Mouse (Mus musculus): ENCODE results near the gene Tmprss13. TPM values are rescaled to one million over a fixed set of nuclear protein-coding genes. Genes with fewer than 3 reads are reported as not detected.

The Tmprss13 gene
- polyA plus RNA-seq (2012; rRNA removed; ENCODE audit: low replicate concordance), result 9.7 and 11.5 TPM in 2 replicates

GRCm38 (mm10) chr9:45318855-45319254 lies at the start of gene Tmprss13:
Gene Tmprss13, plus strand, starts transcription at chr9:45319100.

GRCm38 (mm10) chr9:45370117-45370561 lies 51.2 kb downstream of the Tmprss13 start, which contains the start of gene Fxyd6:
Gene Fxyd6, plus strand, starts transcription at chr9:45370185.

Other genes with a start within 250 kb of the Tmprss13 start
- 0.97 and 1.4 TPM in 2 replicates for gene Jaml, start 239.9 kb upstream of the Tmprss13 start, polyA plus RNA-seq (2012; rRNA removed; ENCODE audit: low replicate concordance)
- 1.3 and 1.5 TPM in 2 replicates for gene Scn2b, start 201.3 kb upstream of the Tmprss13 start, polyA plus RNA-seq (2012; rRNA removed; ENCODE audit: low replicate concordance)
- 1.8 and 25.0 TPM in 2 replicates for gene Scn4b, start 180.7 kb upstream of the Tmprss13 start, polyA plus RNA-seq (2012; rRNA removed; ENCODE audit: low replicate concordance)
- 1.2 and 3.5 TPM in 2 replicates for gene BC049352, start 137.1 kb upstream of the Tmprss13 start, polyA plus RNA-seq (2012; rRNA removed; ENCODE audit: low replicate concordance)
- gene Tmprss4, start 115.0 kb upstream of the Tmprss13 start, polyA plus RNA-seq (2012; rRNA removed; ENCODE audit: low replicate concordance), result 2.1 and 3.6 TPM in 2 replicates
- gene Il10ra, start 50.0 kb upstream of the Tmprss13 start, polyA plus RNA-seq (2012; rRNA removed; ENCODE audit: low replicate concordance), result 21.6 and 25.1 TPM in 2 replicates
- gene Fxyd6, start 51.1 kb downstream of the Tmprss13 start, polyA plus RNA-seq (2012; rRNA removed; ENCODE audit: low replicate concordance), result 39.3 and 63.7 TPM in 2 replicates
- 148 and 187 TPM in 2 replicates for gene Fxyd2, start 80.6 kb downstream of the Tmprss13 start, polyA plus RNA-seq (2012; rRNA removed; ENCODE audit: low replicate concordance)
- 2.9 and 8.4 TPM in 2 replicates for gene Dscaml1, start 107.5 kb downstream of the Tmprss13 start, polyA plus RNA-seq (2012; rRNA removed; ENCODE audit: low replicate concordance)